Mouse (Mus musculus): Measurements from ENCODE around the gene Tmem104.

Gene Tmem104

GRCm38 (mm10) chr11:115187224-115187639, at the start of gene Tmem104:
Gene Tmem104, plus strand, starts transcription at chr11:115187487.
- DNase-seq: peak; percentile 99

GRCm38 (mm10) chr11:115138597-115139262, 48.6 kb upstream of the Tmem104 start:
- DNase-seq: peak; percentile 43

GRCm38 (mm10) chr11:115141970-115142369, 45.3 kb upstream of the Tmem104 start:
- no peak for DNase-seq

- no peak for DNase-seq
Observed at GRCm38 (mm10) chr11:115147813-115148212, 39.5 kb upstream of the Tmem104 start.

DNA sequence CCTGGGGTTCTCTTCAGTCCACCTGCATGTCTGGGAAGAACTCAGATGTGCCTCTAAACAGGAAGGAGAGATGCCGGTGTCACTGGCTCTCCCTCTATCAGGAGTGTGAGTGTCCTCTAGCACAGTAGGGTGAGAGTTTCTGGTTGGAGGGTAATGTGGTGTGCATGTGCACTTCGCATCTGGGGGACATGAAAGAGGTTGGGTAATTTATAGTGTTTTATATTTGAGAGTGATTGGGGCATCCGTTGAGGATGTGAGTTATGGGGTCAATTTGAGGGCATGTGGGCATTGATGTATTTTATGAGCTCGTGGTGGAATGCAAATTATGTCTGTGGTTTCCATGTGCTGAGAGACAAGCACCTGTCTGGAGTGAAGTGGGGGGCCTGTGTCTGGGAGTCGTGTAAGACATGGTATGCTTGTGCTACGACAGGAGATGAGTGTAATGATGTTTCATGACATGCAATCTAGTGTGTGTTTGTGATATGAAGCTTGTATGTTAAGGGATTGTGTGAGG, 36.5 kb upstream of the Tmem104 start:
- no peak for DNase-seq

DNA sequence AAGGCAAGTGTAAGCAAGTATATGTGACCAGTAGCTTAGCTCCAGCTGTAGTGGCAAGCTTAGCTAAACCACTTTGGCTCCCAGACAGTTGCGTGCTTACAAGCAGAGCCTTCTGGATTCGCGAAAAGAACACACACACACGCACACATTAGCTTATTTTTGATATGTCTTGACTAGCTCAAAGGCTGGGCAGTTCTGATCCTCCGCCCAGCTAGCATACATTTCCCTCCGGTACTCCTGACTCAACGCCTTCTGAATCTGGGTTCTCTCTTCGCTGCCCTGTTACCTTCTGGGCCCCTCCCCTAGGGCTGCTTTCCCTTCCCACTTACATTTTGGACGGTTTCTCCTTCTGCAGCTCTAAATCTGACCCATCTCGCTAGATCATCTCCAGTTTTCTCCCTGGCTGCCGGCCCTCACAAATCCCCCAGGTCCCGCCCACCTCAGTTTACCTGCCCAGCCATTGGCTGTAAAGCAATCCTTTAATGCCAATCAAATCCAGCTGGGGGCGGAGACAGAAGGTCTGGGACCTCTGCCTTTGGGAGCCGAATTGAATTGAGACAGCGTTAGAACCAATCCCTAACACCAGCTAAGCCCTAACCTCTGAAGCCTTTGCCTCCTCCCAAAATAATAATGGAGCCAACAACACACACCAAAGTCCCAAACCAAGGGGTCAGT, 35.4 kb upstream of the Tmem104 start:
- DNase-seq: peak; percentile 77

- no peak for DNase-seq
Observed at GRCm38 (mm10) chr11:115153088-115153487, 34.2 kb upstream of the Tmem104 start.

DNA sequence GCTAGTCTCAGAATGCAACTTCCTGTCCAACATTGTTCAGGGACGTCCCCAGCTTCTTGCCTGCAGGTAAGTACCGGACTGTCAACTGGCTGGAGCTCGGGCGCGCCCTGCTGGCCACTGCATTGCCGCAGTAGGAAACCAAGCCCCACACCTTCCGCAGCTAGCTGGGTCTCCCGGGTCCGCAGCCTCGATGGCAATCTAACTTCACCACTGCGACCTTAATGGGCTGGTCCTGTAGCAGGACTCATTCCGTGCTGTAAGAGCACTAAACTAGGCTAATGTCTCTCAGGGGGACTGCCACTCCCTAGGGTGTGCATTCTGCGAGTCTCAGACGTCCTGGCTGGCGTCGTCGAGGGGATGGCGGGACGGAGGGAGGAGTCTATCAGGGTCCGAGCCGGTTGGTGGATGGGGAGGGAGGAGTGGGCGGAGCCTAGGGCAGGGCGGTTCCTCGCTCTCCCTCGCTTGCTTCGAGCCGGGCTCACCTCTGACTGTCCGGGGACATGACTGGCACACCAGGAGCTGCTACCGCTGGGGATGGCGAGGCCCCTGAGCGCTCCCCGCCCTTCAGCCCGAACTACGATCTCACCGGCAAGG, 33.5 kb upstream of the Tmem104 start:
- peak; percentile 91 for DNase-seq

GRCm38 (mm10) chr11:115155053-115155634, 32.1 kb upstream of the Tmem104 start:
- no peak for DNase-seq

DNA sequence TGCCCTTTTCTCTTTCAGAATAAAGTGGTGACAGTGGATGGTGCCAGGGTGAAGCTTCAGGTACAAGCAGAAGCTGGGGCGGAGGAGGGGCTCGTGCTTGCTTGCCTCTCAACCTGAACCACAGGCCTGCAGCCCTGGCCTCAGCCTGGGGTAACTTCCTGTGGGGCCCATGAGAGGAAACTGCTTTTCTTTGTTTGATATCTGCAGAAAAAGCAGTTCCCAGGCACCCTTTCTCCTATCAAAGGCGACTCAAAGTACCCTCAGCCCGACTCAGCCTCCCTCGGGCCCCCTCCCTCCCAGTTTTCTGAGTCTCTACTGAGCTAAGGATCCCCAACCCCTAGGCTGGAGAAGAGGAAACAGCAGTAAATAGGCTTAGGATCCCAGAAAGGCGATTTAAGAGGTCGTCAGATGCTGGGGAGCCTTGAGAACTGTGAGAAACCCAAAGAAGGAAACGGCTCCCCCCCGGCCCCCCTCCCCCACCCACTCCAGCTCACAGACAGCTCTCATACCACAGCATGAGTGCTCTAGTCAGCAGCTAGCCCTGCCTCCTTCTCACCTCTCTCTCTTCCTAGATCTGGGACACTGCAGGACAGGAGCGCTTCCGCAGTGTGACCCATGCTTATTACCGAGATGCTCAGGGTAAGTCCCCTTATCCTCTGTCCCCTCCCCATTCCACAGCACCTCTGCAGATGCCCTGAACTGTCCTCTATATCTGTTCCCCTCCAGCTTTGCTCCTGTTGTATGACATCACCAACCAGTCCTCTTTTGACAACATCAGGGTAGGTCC, 29.2 kb upstream of the Tmem104 start:
- peak; percentile 50 for DNase-seq

GRCm38 (mm10) chr11:115160016-115160797, 27.1 kb upstream of the Tmem104 start:
- peak; percentile 95 for DNase-seq

DNA sequence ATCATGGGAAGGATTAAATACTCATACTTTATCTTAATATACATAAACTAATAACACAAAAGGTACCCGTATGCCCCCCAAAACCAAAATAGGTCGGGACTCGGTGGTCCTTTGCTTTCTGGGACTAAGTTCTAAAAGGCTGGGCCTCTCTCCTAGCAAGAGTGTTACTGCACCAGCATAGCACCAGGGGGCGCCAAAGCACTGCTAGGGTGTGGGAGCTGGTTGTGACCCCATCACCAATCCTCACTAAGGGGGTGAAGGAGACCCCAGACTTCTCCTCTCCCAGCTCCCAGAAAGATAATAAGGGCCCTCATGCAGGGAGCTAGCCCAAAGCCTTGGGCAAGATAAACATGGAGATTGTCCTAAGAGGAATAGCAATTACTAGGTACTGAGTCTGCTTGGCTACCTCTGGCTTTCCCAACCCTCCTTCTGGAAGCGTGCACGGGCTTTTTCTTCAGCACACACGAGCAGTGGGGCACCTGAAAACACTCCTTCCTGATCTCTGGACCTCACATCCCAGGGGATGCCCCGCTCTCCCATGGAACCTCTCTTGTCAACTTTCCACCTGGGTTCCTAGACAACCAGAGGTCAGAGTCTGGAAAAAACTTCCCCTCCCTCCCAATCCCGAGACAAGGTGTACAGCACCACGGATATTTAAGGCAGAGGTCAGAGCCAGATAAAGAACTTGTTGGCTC, 26.3 kb upstream of the Tmem104 start:
- DNase-seq: peak; percentile 78

DNA sequence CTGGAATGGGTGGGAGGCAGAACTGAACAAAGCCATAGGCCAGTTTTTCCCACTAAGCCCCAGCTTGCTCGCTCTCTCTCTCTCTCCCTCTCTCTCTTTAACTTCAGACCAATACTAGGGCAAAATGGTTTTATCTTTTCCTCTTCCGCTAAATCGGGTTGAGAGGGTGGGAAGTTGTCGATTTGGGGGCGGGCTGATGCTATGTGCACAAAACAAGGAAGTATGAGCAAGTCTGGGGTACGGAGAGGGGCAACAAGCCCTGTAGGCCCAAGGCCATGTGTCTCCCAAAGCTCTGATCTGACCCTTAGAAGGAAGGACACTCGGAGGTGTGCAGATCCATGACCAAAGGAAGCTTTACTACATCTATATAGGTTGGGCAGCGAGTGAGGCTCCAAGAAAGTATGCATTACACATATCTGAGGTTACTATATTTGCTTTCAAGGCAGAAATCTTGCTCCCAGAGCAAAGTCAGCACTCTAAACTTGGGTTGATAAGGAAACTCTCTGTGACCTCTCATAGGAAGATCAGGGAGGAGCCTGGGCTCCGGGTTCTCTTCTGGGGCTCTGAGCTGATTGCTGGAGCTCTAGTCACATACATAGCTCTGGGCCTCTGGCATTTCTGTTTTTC, 25.6 kb upstream of the Tmem104 start:
- peak; percentile 61 for DNase-seq

GRCm38 (mm10) chr11:115162205-115162601, 25.1 kb upstream of the Tmem104 start:
- DNase-seq: no peak

- peak; percentile 100 for DNase-seq
Observed at GRCm38 (mm10) chr11:115162832-115163480, 24.3 kb upstream of the Tmem104 start, which contains the start of gene Slc9a3r1. Gene Slc9a3r1, plus strand, starts transcription at chr11:115163341.

GRCm38 (mm10) chr11:115163568-115164150, 23.6 kb upstream of the Tmem104 start:
- DNase-seq: peak; percentile 51

DNA sequence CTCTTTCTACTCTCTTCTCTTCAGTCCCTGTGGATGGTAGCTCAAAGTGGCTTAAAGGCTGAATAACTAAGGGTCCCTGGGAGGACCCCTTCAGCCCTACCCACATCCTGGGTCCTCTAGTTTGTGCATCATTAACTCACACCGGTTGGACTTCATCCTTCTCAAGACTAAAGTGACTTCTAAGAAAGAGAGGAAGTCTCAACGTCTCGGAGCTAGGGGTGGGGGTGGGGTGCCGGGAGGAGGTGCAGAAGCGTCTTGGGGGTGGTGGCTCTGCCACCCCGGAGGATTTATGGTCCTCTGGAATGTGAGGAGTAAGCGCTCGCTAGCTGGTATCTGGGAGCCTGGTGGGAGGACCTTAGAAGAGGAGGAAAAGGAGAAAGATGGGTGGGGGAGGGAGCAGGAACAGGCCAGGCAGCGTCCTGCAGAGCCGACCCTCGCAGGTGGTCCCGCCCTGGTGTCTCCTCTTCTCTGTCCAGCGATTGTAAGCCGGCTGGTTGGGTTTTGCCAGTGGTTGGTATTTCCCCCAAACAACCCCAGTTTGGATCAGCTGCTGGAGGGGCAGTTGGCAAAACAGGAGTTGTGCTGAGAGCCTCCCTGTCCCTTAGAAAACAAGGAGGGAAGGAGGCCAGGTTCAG, 22.8 kb upstream of the Tmem104 start:
- DNase-seq: no peak

DNA sequence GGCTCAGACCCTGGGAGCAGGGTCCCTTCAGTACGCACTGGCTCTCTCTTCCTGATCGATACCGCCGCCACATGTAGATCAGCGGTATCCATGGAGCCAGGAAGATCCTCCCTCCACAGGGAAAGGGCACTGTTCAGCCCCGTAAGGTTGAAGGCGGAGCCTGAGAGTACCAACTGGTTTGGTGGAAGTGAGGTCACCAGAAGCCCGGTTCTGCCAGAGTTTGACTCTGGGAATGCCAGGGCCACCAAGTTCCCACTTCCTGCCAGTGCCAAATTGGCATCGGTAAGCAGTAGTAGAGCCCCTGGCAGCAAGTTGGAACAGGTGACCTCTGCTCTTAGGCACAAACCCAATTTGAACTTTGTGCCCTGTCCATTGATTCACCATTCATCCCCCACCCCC, 22.3 kb upstream of the Tmem104 start:
- peak; percentile 78 for DNase-seq

GRCm38 (mm10) chr11:115166776-115167175, 20.5 kb upstream of the Tmem104 start:
- DNase-seq: no peak

Measured in lung, postnatal 36 days (tissue).